Mouse (Mus musculus): ENCODE measurements around the gene Ptgis. TPM values are rescaled to one million over a fixed set of nuclear protein-coding genes. Genes with fewer than 3 reads are reported as not detected.

The Ptgis gene
- polyA plus RNA-seq, 1 experiment, result 9.1 TPM

GRCm38 (mm10) chr2:167277026-167277425 is 36.6 kb upstream of the Ptgis start:
- Histone ChIP-seq H3K4me1 (ENCODE audit: control insufficient read depth, insufficient read depth, low read length) (peaks cover 8% of the 10 kb centered on the region; the same call in 1 of the 2 replicates), H3K4me3 (ENCODE audit: control insufficient read depth, low read depth, low read length) (no peak overlapping the region), H3K36me3 (ENCODE audit: control insufficient read depth, insufficient read depth, low read length) (no peaks in the 10 kb centered on the region), H3K27me3 (ENCODE audit: control insufficient read depth, insufficient read depth, low read length) (no peaks in the 10 kb centered on the region), H3K27ac (ENCODE audit: control insufficient read depth, insufficient read depth, low read depth, low read length) (no peak overlapping the region)
- TF ChIP-seq CTCF (IDR thresholded peaks at IDR 0.05; ENCODE audit: control insufficient read depth, insufficient read depth, insufficient replicate concordance, low read depth, low read length) (0 out of 2 replicates have a peak, but pooled peaks have one; percentile 1), POLR2A (IDR thresholded peaks at IDR 0.05; ENCODE audit: control insufficient read depth, low read depth, low read length) (no peak)

- no peaks in the 10 kb centered on the region for H3K27me3 ChIP-seq (ENCODE audit: control insufficient read depth, insufficient read depth, low read length)
- H3K27ac ChIP-seq (ENCODE audit: control insufficient read depth, insufficient read depth, low read depth, low read length), result no peak overlapping the region
- peaks cover 6% of the 10 kb centered on the region; the same call in 1 of the 2 replicates for H3K4me1 ChIP-seq (ENCODE audit: control insufficient read depth, insufficient read depth, low read length)
- no peaks in the 10 kb centered on the region for H3K36me3 ChIP-seq (ENCODE audit: control insufficient read depth, insufficient read depth, low read length)
- TF ChIP-seq POLR2A (IDR thresholded peaks at IDR 0.05; ENCODE audit: control insufficient read depth, low read depth, low read length) (no peak), CTCF (IDR thresholded peaks at IDR 0.05; ENCODE audit: control insufficient read depth, insufficient read depth, insufficient replicate concordance, low read depth, low read length) (no peak)
- no peak overlapping the region for H3K4me3 ChIP-seq (ENCODE audit: control insufficient read depth, low read depth, low read length)
These were observed 35.5 kb upstream of the Ptgis start for GRCm38 (mm10) chr2:167275856-167276255.

- Histone ChIP-seq H3K4me1 (ENCODE audit: control insufficient read depth, insufficient read depth, low read length) (peaks cover 6% of the 10 kb centered on the region; the same call in 1 of the 2 replicates), H3K4me3 (ENCODE audit: control insufficient read depth, low read depth, low read length) (no peak overlapping the region), H3K36me3 (ENCODE audit: control insufficient read depth, insufficient read depth, low read length) (no peaks in the 10 kb centered on the region), H3K27ac (ENCODE audit: control insufficient read depth, insufficient read depth, low read depth, low read length) (no peak overlapping the region), H3K27me3 (ENCODE audit: control insufficient read depth, insufficient read depth, low read length) (no peaks in the 10 kb centered on the region)
- TF ChIP-seq CTCF (IDR thresholded peaks at IDR 0.05; ENCODE audit: control insufficient read depth, insufficient read depth, insufficient replicate concordance, low read depth, low read length), result no peak
These were observed 34.5 kb upstream of the Ptgis start for GRCm38 (mm10) chr2:167274713-167275465.

DNA sequence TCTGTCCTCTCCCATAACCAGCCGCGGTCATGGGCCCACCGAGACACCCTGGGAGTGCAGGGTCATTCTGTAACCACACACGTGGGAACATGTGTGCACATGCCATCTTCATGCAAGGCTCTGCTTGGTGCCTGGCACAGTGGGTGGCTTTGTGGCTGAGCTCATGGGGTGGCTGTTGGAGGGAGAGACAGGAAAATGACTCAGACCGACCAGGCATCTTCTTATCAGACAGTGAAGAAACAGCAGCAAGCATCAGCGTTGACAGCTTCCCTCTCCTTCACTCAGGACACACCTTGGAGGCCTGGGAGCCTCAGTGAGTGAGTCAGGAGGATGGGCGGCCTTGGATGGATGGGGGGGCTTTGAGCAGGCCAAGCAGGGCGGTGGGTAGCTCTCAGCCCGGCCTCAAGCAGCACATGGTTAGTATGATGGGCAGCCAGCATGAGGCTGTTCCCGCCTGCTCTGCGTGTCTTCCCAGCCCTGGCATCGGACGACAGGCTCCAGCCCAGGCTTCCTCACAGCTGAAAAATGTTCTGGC is 32.9 kb upstream of the Ptgis start:
- TF ChIP-seq POLR2A (IDR thresholded peaks at IDR 0.05; ENCODE audit: control insufficient read depth, low read depth, low read length) (no peak), CTCF (IDR thresholded peaks at IDR 0.05; ENCODE audit: control insufficient read depth, insufficient read depth, insufficient replicate concordance, low read depth, low read length) (no peak)
- no peaks in the 10 kb centered on the region for H3K36me3 ChIP-seq (ENCODE audit: control insufficient read depth, insufficient read depth, low read length)
- no peak overlapping the region for H3K27ac ChIP-seq (ENCODE audit: control insufficient read depth, insufficient read depth, low read depth, low read length)
- H3K27me3 ChIP-seq (ENCODE audit: control insufficient read depth, insufficient read depth, low read length), result no peaks in the 10 kb centered on the region
- H3K4me3 ChIP-seq (ENCODE audit: control insufficient read depth, low read depth, low read length), result no peak overlapping the region
- peaks cover 6% of the 10 kb centered on the region; the same call in 1 of the 2 replicates for H3K4me1 ChIP-seq (ENCODE audit: control insufficient read depth, insufficient read depth, low read length)

- no peak for TF ChIP-seq CTCF (IDR thresholded peaks at IDR 0.05; ENCODE audit: control insufficient read depth, insufficient read depth, insufficient replicate concordance, low read depth, low read length)
- no peak for TF ChIP-seq POLR2A (IDR thresholded peaks at IDR 0.05; ENCODE audit: control insufficient read depth, low read depth, low read length)
- Histone ChIP-seq H3K27ac (ENCODE audit: control insufficient read depth, insufficient read depth, low read depth, low read length) (no peak overlapping the region), H3K4me1 (ENCODE audit: control insufficient read depth, insufficient read depth, low read length) (peaks cover 6% of the 10 kb centered on the region; the same call in 1 of the 2 replicates), H3K27me3 (ENCODE audit: control insufficient read depth, insufficient read depth, low read length) (no peaks in the 10 kb centered on the region), H3K4me3 (ENCODE audit: control insufficient read depth, low read depth, low read length) (no peak overlapping the region), H3K36me3 (ENCODE audit: control insufficient read depth, insufficient read depth, low read length) (no peaks in the 10 kb centered on the region)
These were observed 32.3 kb upstream of the Ptgis start for GRCm38 (mm10) chr2:167272706-167273105.

DNA sequence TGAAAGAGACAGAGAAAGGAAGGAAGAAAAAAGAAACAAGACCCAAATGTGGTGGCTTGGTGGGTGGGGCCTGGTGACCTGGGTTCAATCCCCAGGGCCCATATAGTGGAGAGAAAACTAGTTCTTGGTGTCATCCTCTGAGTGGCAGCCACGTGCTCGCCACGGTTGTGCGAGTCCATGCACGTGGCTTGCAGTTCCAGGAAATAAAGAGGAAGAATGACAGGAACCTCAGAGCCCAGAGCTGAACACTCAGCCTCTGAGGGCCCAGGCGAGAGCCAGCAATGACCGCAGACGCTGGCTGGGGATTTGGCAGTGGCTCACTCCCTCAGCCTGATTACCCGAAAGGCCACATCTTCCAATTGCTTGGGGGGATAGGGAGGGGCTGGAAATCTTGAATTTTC is 30.7 kb upstream of the Ptgis start:
- Histone ChIP-seq H3K27ac (ENCODE audit: control insufficient read depth, insufficient read depth, low read depth, low read length) (no peak overlapping the region), H3K27me3 (ENCODE audit: control insufficient read depth, insufficient read depth, low read length) (no peaks in the 10 kb centered on the region), H3K4me1 (ENCODE audit: control insufficient read depth, insufficient read depth, low read length) (peaks cover 6% of the 10 kb centered on the region; the same call in 1 of the 2 replicates), H3K36me3 (ENCODE audit: control insufficient read depth, insufficient read depth, low read length) (no peaks in the 10 kb centered on the region), H3K4me3 (ENCODE audit: control insufficient read depth, low read depth, low read length) (no peak overlapping the region)
- TF ChIP-seq POLR2A (IDR thresholded peaks at IDR 0.05; ENCODE audit: control insufficient read depth, low read depth, low read length) (no peak), CTCF (IDR thresholded peaks at IDR 0.05; ENCODE audit: control insufficient read depth, insufficient read depth, insufficient replicate concordance, low read depth, low read length) (no peak)

DNA sequence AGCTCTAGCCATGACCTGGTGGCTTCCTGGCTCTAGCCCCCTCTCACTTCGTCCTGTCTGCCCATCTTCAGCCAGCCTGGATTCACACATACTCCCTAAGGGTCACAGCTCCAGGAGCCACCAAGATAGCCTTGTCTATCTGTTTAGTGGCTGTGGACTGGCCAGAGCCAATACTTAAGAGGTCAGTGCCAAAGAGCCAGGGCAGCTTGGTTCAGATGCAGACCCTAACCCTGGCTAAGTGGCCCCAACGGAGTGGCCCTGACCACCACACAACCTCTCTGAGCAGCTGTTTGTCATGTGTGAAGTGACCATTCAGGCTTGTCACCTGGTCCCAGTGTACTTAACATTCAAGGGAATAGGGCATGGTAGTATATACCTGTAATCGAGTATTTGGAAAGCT is 30.1 kb upstream of the Ptgis start:
- no peaks in the 10 kb centered on the region for H3K36me3 ChIP-seq (ENCODE audit: control insufficient read depth, insufficient read depth, low read length)
- no peaks in the 10 kb centered on the region for H3K27me3 ChIP-seq (ENCODE audit: control insufficient read depth, insufficient read depth, low read length)
- no peak overlapping the region for H3K4me3 ChIP-seq (ENCODE audit: control insufficient read depth, low read depth, low read length)
- peaks cover 6% of the 10 kb centered on the region; the same call in 1 of the 2 replicates for H3K4me1 ChIP-seq (ENCODE audit: control insufficient read depth, insufficient read depth, low read length)
- H3K27ac ChIP-seq (ENCODE audit: control insufficient read depth, insufficient read depth, low read depth, low read length), result no peak overlapping the region
- no peak for TF ChIP-seq CTCF (IDR thresholded peaks at IDR 0.05; ENCODE audit: control insufficient read depth, insufficient read depth, insufficient replicate concordance, low read depth, low read length)

All from testis, adult 2 months (tissue).